Comparison of ENCODE assay signal across 10 mouse cellular contexts in the genomic region with DNA sequence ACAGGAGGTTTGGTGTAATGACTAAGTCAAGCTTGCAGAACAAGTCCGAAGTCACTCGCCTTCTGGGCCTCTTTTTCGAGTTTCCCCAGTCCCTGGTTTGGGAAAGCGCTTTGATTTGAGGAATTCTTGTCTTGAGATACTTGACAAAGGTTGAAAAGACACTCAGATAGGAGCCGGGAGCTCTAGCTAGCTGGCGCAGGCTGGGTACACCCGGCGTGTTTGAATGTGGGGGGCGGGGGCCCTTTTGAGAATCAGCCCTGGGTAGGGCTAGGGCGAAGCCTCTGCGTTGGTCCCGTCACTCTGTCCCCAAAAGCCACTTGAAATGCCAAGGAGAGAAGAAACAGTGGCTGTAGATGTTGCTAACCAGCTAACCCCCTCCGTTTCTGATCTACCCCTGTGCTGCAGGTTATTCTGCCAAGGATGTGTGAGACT.
A peak's percentile ranks its signal among the peaks of the same experiment; 100 is the strongest.
DNase-seq lines count a peak whose midpoint lies in the region; ATAC-seq lines count a peak whose summit lies in the region.
"Had no signal": no experiment of that assay in that cellular context is flagged by ENCODE, and none has a peak within 500 bp of the region (broad histone marks: within the 10 kb centered on the region; RNA-seq: fewer than 3 reads in every experiment).

No protein-coding gene starts in this region.

- H3K9me3 ChIP-seq in liver, embryonic 11.5 days (ENCODE audit: control insufficient read depth, low read length): no peaks in the 10 kb centered on the region
- H3K9me3 ChIP-seq in forebrain, embryonic 12.5 days: 0 out of 2 replicates have a peak, but pooled peaks cover 3% of the 10 kb centered on the region
- 0 out of 2 replicates have a peak, but pooled peaks cover 4% of the 10 kb centered on the region for H3K9me3 ChIP-seq in limb, embryonic 13.5 days

- DNase-seq in liver, embryonic 11.5 days (ENCODE audit: low spot score): peak; percentile 35
- DNase-seq in liver: no peak
- DNase-seq in right cerebral cortex, postnatal 4 days: peak; percentile 29
- no peak for DNase-seq in ovary, adult 18-20 months (ENCODE audit: low spot score)
- no peak for DNase-seq in cerebellum, postnatal 14 days
- no peak for DNase-seq in layer of hippocampus, postnatal 36 days
- DNase-seq: thymus, adult 18-20 months had no signal

- peak overlapping the region; percentile 72 for H3K4me2 ChIP-seq in liver, embryonic 11.5 days
- H3K4me2 ChIP-seq in forebrain, embryonic 12.5 days: peak overlapping the region; percentile 92
- peak overlapping the region; percentile 92 for H3K4me2 ChIP-seq in limb, embryonic 13.5 days (replicated peaks)

- H3K9ac ChIP-seq in liver, embryonic 11.5 days (ENCODE audit: low read depth, low read length): no peak overlapping the region
- H3K9ac ChIP-seq in forebrain, embryonic 12.5 days: peak overlapping the region; percentile 71
- peak overlapping the region; percentile 54 for H3K9ac ChIP-seq in limb, embryonic 13.5 days

- WGBS in liver, embryonic 11.5 days: 3% methylated on average over 13 of the region's 13 CpGs
- WGBS in forebrain, embryonic 12.5 days: under 1% methylated on average over 13 of the region's 13 CpGs
- 1% methylated on average over 13 of the region's 13 CpGs for WGBS in limb, embryonic 13.5 days

- 0 out of 2 replicates have a peak, but pooled peaks cover 2% of the 10 kb centered on the region for H3K4me1 ChIP-seq in liver, embryonic 11.5 days (replicated peaks; ENCODE audit: control insufficient read depth, insufficient read depth, low read length)
- H3K4me1 ChIP-seq in forebrain, embryonic 12.5 days: peaks cover 37% of the 10 kb centered on the region
- peaks cover 33% of the 10 kb centered on the region for H3K4me1 ChIP-seq in limb, embryonic 13.5 days

- no peak for ATAC-seq in liver, embryonic 11.5 days (replicated peaks; ENCODE audit: low FRiP score)
- no peak for ATAC-seq in forebrain, embryonic 12.5 days (ENCODE audit: low FRiP score)
- ATAC-seq in limb, embryonic 13.5 days (ENCODE audit: low FRiP score, low read depth): no peak

- H3K36me3 ChIP-seq in liver, embryonic 11.5 days (ENCODE audit: control insufficient read depth, insufficient read depth, low read length): no peaks in the 10 kb centered on the region
- no peaks in the 10 kb centered on the region for H3K36me3 ChIP-seq in forebrain, embryonic 12.5 days (replicated peaks)
- H3K36me3 ChIP-seq in limb, embryonic 13.5 days: no peaks in the 10 kb centered on the region

- no peak overlapping the region for H3K27ac ChIP-seq in liver, embryonic 11.5 days (ENCODE audit: low read depth, low read length)
- H3K27ac ChIP-seq in forebrain, embryonic 12.5 days: no peak overlapping the region
- no peak overlapping the region for H3K27ac ChIP-seq in limb, embryonic 13.5 days

- peak overlapping the region; percentile 49 for H3K4me3 ChIP-seq in liver, embryonic 11.5 days (ENCODE audit: low read depth, low read length)
- peak overlapping the region; percentile 63 for H3K4me3 ChIP-seq in forebrain, embryonic 12.5 days (replicated peaks)
- H3K4me3 ChIP-seq in limb, embryonic 13.5 days: peak overlapping the region; percentile 56
- H3K4me3 ChIP-seq: erythroblast, embryonic 14.5 days had no signal

- H3K27me3 ChIP-seq in liver, embryonic 11.5 days (replicated peaks; ENCODE audit: control insufficient read depth, insufficient read depth, low read length): peaks cover 89% of the 10 kb centered on the region
- peaks cover 84% of the 10 kb centered on the region for H3K27me3 ChIP-seq in forebrain, embryonic 12.5 days
- H3K27me3 ChIP-seq in limb, embryonic 13.5 days: peaks cover 96% of the 10 kb centered on the region

Comparison
In these comparisons a context has a peak if more than half of its experiments do, and no peak if none do; other contexts are left out.
1. DNase-seq: peak in liver, embryonic 11.5 days (single experiment) and right cerebral cortex, postnatal 4 days (single experiment); none in liver (single experiment), ovary, adult 18-20 months (single experiment), cerebellum, postnatal 14 days (0 of 2) and layer of hippocampus, postnatal 36 days (0 of 2).
2. Peak in every context shown above with its lines, with median percentiles within 50 percentile points of each other: H3K4me2 ChIP-seq and H3K4me3 ChIP-seq.